Mouse (Mus musculus) right cerebral cortex, postnatal 4 days (tissue): ENCODE measurements at regions not wholly inside any gene's neighbourhood (a gene's known extent, or its start where the extent isn't known, plus 50 kb on each side); places are given as distances from the start of the nearest gene placed in this dataset.

Source experiments
- DNase-seq: peaks from one replicate; pipeline ENCODE4 v3.0.0-alpha.2; 2022

- DNase-seq = no peak
Measured at GRCm38 (mm10) chr10:24357636-24358035, 134.3 kb downstream of the Moxd1 start.

GRCm38 (mm10) chr10:24361424-24361823 is 138.1 kb downstream of the Moxd1 start:
- no peak for DNase-seq

- DNase-seq = no peak
Measured at GRCm38 (mm10) chr10:24365369-24365768, 142.1 kb downstream of the Moxd1 start.

- no peak for DNase-seq
Measured at GRCm38 (mm10) chr10:24367010-24367409, 143.7 kb downstream of the Moxd1 start.

GRCm38 (mm10) chr10:24373957-24374356 is 150.6 kb downstream of the Moxd1 start:
- no peak for DNase-seq

GRCm38 (mm10) chr10:24379291-24379690 is 156.0 kb downstream of the Moxd1 start:
- DNase-seq = no peak

GRCm38 (mm10) chr10:24380478-24381273 is 157.4 kb downstream of the Moxd1 start:
- DNase-seq = no peak

- DNase-seq = peak; percentile 46
Measured at GRCm38 (mm10) chr10:24381917-24382316, 158.6 kb downstream of the Moxd1 start.

GRCm38 (mm10) chr10:24384061-24384460 is 160.7 kb downstream of the Moxd1 start:
- no peak for DNase-seq

GRCm38 (mm10) chr10:24388229-24388628 is 164.9 kb downstream of the Moxd1 start:
- DNase-seq = no peak

- DNase-seq = no peak
Measured at GRCm38 (mm10) chr10:24391039-24391438, 167.7 kb downstream of the Moxd1 start.

- no peak for DNase-seq
Measured at GRCm38 (mm10) chr10:24392066-24392465, 168.7 kb downstream of the Moxd1 start.

- DNase-seq = no peak
Measured at GRCm38 (mm10) chr10:24395999-24396784, 172.9 kb downstream of the Moxd1 start.

GRCm38 (mm10) chr10:24397125-24397524 is 173.8 kb downstream of the Moxd1 start:
- DNase-seq = no peak

GRCm38 (mm10) chr10:24404851-24405250 is 181.5 kb downstream of the Moxd1 start:
- DNase-seq = no peak

GRCm38 (mm10) chr10:24406953-24407352 is 183.6 kb downstream of the Moxd1 start:
- no peak for DNase-seq

- DNase-seq = no peak
Measured at GRCm38 (mm10) chr10:24407411-24408227, 184.3 kb downstream of the Moxd1 start.

GRCm38 (mm10) chr10:24409976-24410375 is 185.3 kb upstream of the Ccn2 start:
- no peak for DNase-seq

- DNase-seq = no peak
Measured at GRCm38 (mm10) chr10:24410885-24411284, 184.4 kb upstream of the Ccn2 start.

GRCm38 (mm10) chr10:24422498-24423160 is 172.6 kb upstream of the Ccn2 start:
- no peak for DNase-seq

GRCm38 (mm10) chr10:24433737-24434367 is 161.4 kb upstream of the Ccn2 start:
- no peak for DNase-seq

- no peak for DNase-seq
Measured at GRCm38 (mm10) chr10:24437177-24437576, 158.1 kb upstream of the Ccn2 start.
